Comparison of ENCODE assay signal across 13 mouse cellular contexts in the genomic region with DNA sequence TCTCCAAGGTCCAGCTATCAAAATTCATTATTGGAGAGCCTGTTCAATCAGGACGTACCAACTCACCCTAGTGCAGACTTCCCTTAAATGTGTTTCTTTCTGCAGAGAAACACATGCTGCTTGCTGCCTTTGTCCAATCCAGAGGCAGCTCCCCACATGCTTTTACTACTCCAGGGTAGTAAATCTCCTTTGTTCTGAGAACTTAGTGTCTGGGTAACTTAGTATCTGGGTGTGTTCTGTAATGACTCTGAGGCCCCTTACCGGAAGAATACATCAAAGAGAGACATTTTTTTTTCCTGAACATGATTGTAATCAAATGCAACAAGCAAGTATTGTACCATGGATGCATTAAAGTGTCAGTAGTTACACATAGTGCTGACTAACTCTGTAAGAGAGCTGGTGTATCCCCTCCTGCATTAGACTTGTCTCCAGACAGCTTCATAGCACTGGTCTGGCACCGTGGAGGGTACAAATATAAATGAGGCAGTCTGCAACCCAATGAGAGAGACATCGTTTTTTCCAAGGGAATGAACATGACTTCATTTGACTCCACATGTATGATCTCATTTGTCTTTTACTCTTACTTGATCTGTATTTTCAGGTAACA.
A peak's percentile ranks its signal among the peaks of the same experiment; 100 is the strongest.
DNase-seq lines count a peak whose midpoint lies in the region; ATAC-seq and TF ChIP-seq lines count a peak whose summit lies in the region.
"Had no signal": no experiment of that assay in that cellular context is flagged by ENCODE, and none has a peak within 500 bp of the region (broad histone marks: within the 10 kb centered on the region; RNA-seq: fewer than 3 reads in every experiment).

No protein-coding gene starts in this region.

- H3K36me3 ChIP-seq in forebrain, postnatal 0 days (ENCODE audit: insufficient read depth) = no peaks in the 10 kb centered on the region
- no peaks in the 10 kb centered on the region for H3K36me3 ChIP-seq in intestine, embryonic 15.5 days
- H3K36me3 ChIP-seq in neural tube, embryonic 12.5 days = no peaks in the 10 kb centered on the region
- no peaks in the 10 kb centered on the region for H3K36me3 ChIP-seq in kidney, embryonic 14.5 days (ENCODE audit: control insufficient read depth, insufficient read depth, low read length)

- ATAC-seq in forebrain, postnatal 0 days = peak; percentile 42
- ATAC-seq in intestine, embryonic 15.5 days = peak; percentile 89
- peak; percentile 77 for ATAC-seq in neural tube, embryonic 12.5 days (ENCODE audit: low FRiP score, low read depth)
- ATAC-seq in kidney, embryonic 14.5 days (ENCODE audit: low FRiP score, low TSS enrichment) = no peak

- DNase-seq in embryo, embryonic 10.5 days (ENCODE audit: low spot score) = peak; percentile 45
- DNase-seq in forebrain, postnatal 0 days = peak; percentile 50
- DNase-seq in urinary bladder, adult 2 months (ENCODE audit: low spot score) = no peak
- DNase-seq in frontal cortex, postnatal 25 days (ENCODE audit: low spot score in 2 of 2) = no peak
- no peak for DNase-seq in adrenal gland, adult 2 months
- DNase-seq: cerebellum, adult 11-12 months; gastrocnemius, adult 2 months; heart, postnatal 10 days; kidney, postnatal 4 days; lung, postnatal 14 days had no signal

- no peaks in the 10 kb centered on the region for H3K27me3 ChIP-seq in forebrain, postnatal 0 days (ENCODE audit: insufficient read depth, low read length)
- H3K27me3 ChIP-seq in intestine, embryonic 15.5 days (replicated peaks) = no peaks in the 10 kb centered on the region
- no peaks in the 10 kb centered on the region for H3K27me3 ChIP-seq in neural tube, embryonic 12.5 days (replicated peaks)
- H3K27me3 ChIP-seq in kidney, embryonic 14.5 days (ENCODE audit: control insufficient read depth, insufficient read depth, low read length) = no peaks in the 10 kb centered on the region

- H3K4me2 ChIP-seq in forebrain, postnatal 0 days (ENCODE audit: low read depth) = no peak overlapping the region
- H3K4me2 ChIP-seq in intestine, embryonic 15.5 days (replicated peaks) = no peak overlapping the region
- peak overlapping the region; percentile 31; the same call in 1 of the 2 replicates for H3K4me2 ChIP-seq in neural tube, embryonic 12.5 days (replicated peaks)
- H3K4me2 ChIP-seq in kidney, embryonic 14.5 days (replicated peaks; ENCODE audit: low read depth, low read length) = no peak overlapping the region

- H3K4me1 ChIP-seq in forebrain, postnatal 0 days (ENCODE audit: insufficient read depth) = peaks cover 18% of the 10 kb centered on the region
- H3K4me1 ChIP-seq in intestine, embryonic 15.5 days (replicated peaks) = 0 out of 2 replicates have a peak, but pooled peaks cover 5% of the 10 kb centered on the region
- peaks cover 12% of the 10 kb centered on the region; the same call in 1 of the 2 replicates for H3K4me1 ChIP-seq in neural tube, embryonic 12.5 days
- H3K4me1 ChIP-seq in kidney, embryonic 14.5 days (ENCODE audit: control insufficient read depth, insufficient read depth, low read length) = 0 out of 2 replicates have a peak, but pooled peaks cover 6% of the 10 kb centered on the region

- H3K9ac ChIP-seq in forebrain, postnatal 0 days = no peak overlapping the region
- no peak overlapping the region for H3K9ac ChIP-seq in intestine, embryonic 15.5 days
- no peak overlapping the region for H3K9ac ChIP-seq in neural tube, embryonic 12.5 days
- no peak overlapping the region for H3K9ac ChIP-seq in kidney, embryonic 14.5 days (ENCODE audit: low read depth, low read length)

- H3K27ac ChIP-seq in forebrain, postnatal 0 days (ENCODE audit: low read depth, low read length) = peak overlapping the region; percentile 75; the same call in 1 of the 2 replicates
- peak overlapping the region; percentile 36; the same call in 1 of the 2 replicates for H3K27ac ChIP-seq in intestine, embryonic 15.5 days
- peak overlapping the region; percentile 53; the same call in 1 of the 2 replicates for H3K27ac ChIP-seq in neural tube, embryonic 12.5 days
- no peak overlapping the region for H3K27ac ChIP-seq in kidney, embryonic 14.5 days (ENCODE audit: low read depth, low read length)
- H3K27ac ChIP-seq: gastrocnemius, adult 2 months had no signal

- TF ChIP-seq CTCF in forebrain, postnatal 0 days (IDR thresholded peaks at IDR 0.05; ENCODE audit: low read depth) = no peak

- 19% methylated on average over 4 of the region's 4 CpGs for WGBS in forebrain, postnatal 0 days
- 24% methylated on average over 4 of the region's 4 CpGs for WGBS in intestine, embryonic 15.5 days
- WGBS in neural tube, embryonic 12.5 days = 7% methylated on average over 4 of the region's 4 CpGs
- 10% methylated on average over 4 of the region's 4 CpGs for WGBS in kidney, embryonic 14.5 days

- H3K4me3 ChIP-seq in forebrain, postnatal 0 days (ENCODE audit: low read depth, low read length) = no peak overlapping the region
- no peak overlapping the region for H3K4me3 ChIP-seq in intestine, embryonic 15.5 days (replicated peaks)
- no peak overlapping the region for H3K4me3 ChIP-seq in neural tube, embryonic 12.5 days
- H3K4me3 ChIP-seq in kidney, embryonic 14.5 days (ENCODE audit: low read length) = no peak overlapping the region
- H3K4me3 ChIP-seq: gastrocnemius, adult 2 months had no signal

- no peaks in the 10 kb centered on the region for H3K9me3 ChIP-seq in forebrain, postnatal 0 days (ENCODE audit: low read length)
- no peaks in the 10 kb centered on the region for H3K9me3 ChIP-seq in intestine, embryonic 15.5 days
- no peaks in the 10 kb centered on the region for H3K9me3 ChIP-seq in neural tube, embryonic 12.5 days
- H3K9me3 ChIP-seq in kidney, embryonic 14.5 days (ENCODE audit: control insufficient read depth, low read length) = no peaks in the 10 kb centered on the region

Comparison
In these comparisons a context has a peak if more than half of its experiments do, and no peak if none do; other contexts are left out.
1. DNase-seq: peak in embryo, embryonic 10.5 days (single experiment) and forebrain, postnatal 0 days (single experiment); none in urinary bladder, adult 2 months (single experiment), frontal cortex, postnatal 25 days (0 of 2) and adrenal gland, adult 2 months (single experiment).